Mouse (Mus musculus) bone marrow, adult 2 months (tissue): ENCODE results near the gene Bhmt2.

Source experiments
- CTCF ChIP-seq: fragments of 200-500 bp; IDR thresholded peaks from 2 replicates; pipeline ENCODE4 v1.5.1; 2011; ENCODE audit warnings: low read length, control low read depth; ENCODE audit not compliant: control insufficient read depth, insufficient read depth
- POLR2A ChIP-seq: fragments of 200-500 bp; IDR thresholded peaks from 2 replicates; pipeline ENCODE4 v1.6.1; 2011; ENCODE audit warnings: low read depth, mild to moderate bottlenecking, control low read depth, low read length, borderline replicate concordance; ENCODE audit not compliant: control insufficient read depth

DNA sequence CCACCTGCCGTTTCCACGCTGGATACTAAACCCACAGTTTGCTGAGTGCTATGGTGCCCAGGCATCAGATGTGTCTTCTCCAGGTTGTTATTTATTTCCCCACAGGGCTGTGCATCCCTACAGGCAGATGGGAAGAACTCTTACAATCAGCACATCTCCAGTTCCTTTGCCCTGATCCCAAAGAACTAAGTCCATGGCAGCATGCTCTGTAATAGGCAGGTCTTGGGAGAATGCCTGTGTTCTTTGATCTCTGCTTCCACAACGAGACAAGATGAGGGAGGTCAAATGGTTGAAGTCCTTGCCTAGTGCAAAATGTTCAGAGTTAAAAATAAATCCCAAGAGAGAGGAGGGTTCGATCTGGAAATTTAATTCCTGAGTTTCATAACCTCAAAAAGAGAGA, 34.5 kb downstream of the Bhmt2 start:
- TF ChIP-seq POLR2A (no peak), CTCF (no peak)
